Mouse (Mus musculus) stomach, postnatal 0 days (tissue): ENCODE results near the gene Vgll2.

Experiments
- CTCF ChIP-seq: IDR thresholded peaks from 2 replicates; pipeline ENCODE4 v1.5.1; 2016; ENCODE audit warnings: antibody characterized with exemption, low read depth, mild to moderate bottlenecking, moderate library complexity
- EP300 ChIP-seq: optimal IDR thresholded peaks from 2 replicates; pipeline ENCODE3; 2016; ENCODE audit warnings: antibody characterized with exemption

GRCm38 (mm10) chr10:52021736-52022394 is 437 bp upstream of the Vgll2 start:
- TF ChIP-seq CTCF (no peak), EP300 (no peak)
